Mouse (Mus musculus): ENCODE measurements around the gene Aifm3. TPM values are rescaled to one million over a fixed set of nuclear protein-coding genes. Genes with fewer than 3 reads are reported as not detected.

The Aifm3 gene
- not detected for total RNA-seq (2023)

DNA sequence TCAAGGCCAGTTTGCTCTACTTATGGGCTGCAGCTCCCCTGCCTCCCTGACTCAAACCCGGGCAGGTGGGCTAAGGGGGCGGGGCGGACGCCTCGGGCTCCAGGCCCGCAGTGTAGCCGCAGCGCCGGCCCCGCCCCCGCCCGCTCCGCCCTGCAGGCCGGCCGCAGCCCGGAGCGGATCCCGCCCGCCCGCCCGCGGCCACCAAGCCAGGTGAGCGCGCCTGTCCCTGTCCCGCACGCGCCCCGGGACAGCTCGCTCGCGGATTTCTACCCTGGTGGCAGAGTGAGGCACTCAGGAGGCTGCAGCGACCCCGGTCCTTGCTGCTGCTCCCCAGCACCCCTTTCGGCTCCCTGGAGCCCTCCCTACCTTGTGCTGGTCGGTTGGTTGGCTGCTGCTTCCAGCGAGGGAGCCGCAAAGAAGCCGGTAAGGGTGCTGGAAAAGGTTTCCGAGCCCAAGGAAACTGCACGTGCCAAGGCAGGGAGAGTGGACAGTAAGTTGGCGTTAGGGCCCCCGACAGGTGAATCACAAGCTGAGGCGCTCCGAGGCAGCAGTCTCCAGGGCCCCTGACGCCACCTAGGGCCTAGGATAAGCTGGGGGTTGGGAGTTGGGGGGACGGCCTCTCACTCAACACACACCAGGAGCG, at the start of gene Aifm3:
Gene Aifm3, plus strand, starts transcription at position 143 of the 643 bp plus-strand sequence.

GRCm38 (mm10) chr16:17451541-17452372, 37.7 kb upstream of the Aifm3 start, which contains the start of gene Crkl:
Crkl (plus strand) TSS chr16:17451987.

GRCm38 (mm10) chr16:17508546-17509239, 19.3 kb downstream of the Aifm3 start, which contains the start of gene Lztr1:
Lztr1 (plus strand) TSS chr16:17508688.

DNA sequence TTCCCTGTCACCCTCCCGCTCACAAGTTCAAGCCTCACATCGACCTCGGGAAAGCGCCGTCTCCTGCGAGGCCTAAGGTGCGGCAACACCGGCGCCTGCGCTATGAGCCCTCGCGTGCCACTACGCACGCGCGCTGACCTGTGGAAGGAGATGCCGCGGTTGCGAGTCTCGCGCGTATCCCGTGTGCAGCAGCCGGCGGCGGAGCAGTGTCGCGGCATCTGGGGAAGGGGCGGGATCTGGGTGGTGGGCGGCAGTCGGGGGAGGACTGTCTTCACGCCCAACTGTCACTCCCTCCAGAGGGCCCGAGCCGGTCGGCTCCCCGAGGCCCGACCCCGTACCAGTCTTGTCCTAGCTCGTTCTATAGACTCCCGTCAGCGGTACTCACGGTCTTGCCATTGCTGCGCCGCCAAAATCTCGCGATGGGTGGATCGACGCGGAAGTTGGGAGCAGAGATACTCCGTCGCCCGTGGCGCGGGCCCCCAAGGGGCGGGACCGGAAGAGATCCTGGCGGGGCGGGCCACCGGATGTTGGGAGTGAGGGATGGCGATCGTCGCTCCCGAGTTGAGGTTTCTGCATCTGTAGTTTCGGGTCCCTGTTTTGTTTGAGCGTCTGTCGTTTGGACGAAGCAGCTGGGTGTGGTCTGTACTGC, 41.4 kb downstream of the Aifm3 start, which contains the start of gene Thap7:
Gene Thap7, minus strand, starts transcription at position 497 of the 649 bp plus-strand sequence.

Other genes with a start within 250 kb of the Aifm3 start
- 43.8 TPM for gene Tmem191c, start 213.5 kb upstream of the Aifm3 start, total RNA-seq (2023)
- not detected for gene Serpind1, start 158.2 kb upstream of the Aifm3 start, total RNA-seq (2023)
- gene Snap29, start 83.6 kb upstream of the Aifm3 start, total RNA-seq (2023) = 23.6 TPM
- gene Pi4ka, start 83.3 kb upstream of the Aifm3 start, total RNA-seq (2023) = 124 TPM
- 43.4 TPM for gene Crkl, start 37.6 kb upstream of the Aifm3 start, total RNA-seq (2023)
- gene Lztr1, start 19.1 kb downstream of the Aifm3 start, total RNA-seq (2023) = 36.8 TPM
- 38.0 TPM for gene Thap7, start 41.5 kb downstream of the Aifm3 start, total RNA-seq (2023)
- 0.32 TPM for gene Lrrc74b, start 71.6 kb downstream of the Aifm3 start, total RNA-seq (2023)
- gene P2rx6, start 72.3 kb downstream of the Aifm3 start, total RNA-seq (2023) = not detected
- not detected for gene Slc7a4, start 93.6 kb downstream of the Aifm3 start, total RNA-seq (2023)
- 54.0 TPM for gene Smpd4, start 129.7 kb downstream of the Aifm3 start, total RNA-seq (2023)
- gene Ccdc74a, start 156.9 kb downstream of the Aifm3 start, total RNA-seq (2023) = not detected
- 147 TPM for gene Med15, start 243.3 kb downstream of the Aifm3 start, total RNA-seq (2023)